Mouse (Mus musculus) heart, postnatal 36 days (tissue): ENCODE results near the gene Ripk3. TPM values are rescaled to one million over a fixed set of nuclear protein-coding genes. Genes with fewer than 3 reads are reported as not detected.

ENCODE experiments used
- DNase-seq, 2 experiments: peaks; one replicate each; pipeline ENCODE4 v3.0.0; 2021 to 2022
- intact Hi-C: fragments of 180-260 bp; cut with DNase I; formaldehyde crosslinking; loops from one replicate; pipeline ENCODE4 v1.15.1; 2025
- total RNA-seq, 2 experiments: library from RNA; stranded (reverse); gene quantifications; 2 replicates each; pipeline ENCODE4 v1.2.3; 2021

The Ripk3 gene
- total RNA-seq, 2 experiments from 2014 or later: 3.0 to 5.1 TPM

GRCm38 (mm10) chr14:55765696-55766095 lies 23.0 kb downstream of the Ripk3 start, which contains the start of gene Ltb4r1:
Gene Ltb4r1 (plus strand): TSS chr14:55765962.
- intact Hi-C loops: loop anchor here (2.0 to 5.0 kb wide), 2 partner anchors 13 to 152 kb away; no protein-coding TSS in a partner anchor

GRCm38 (mm10) chr14:55763166-55763565 lies 25.5 kb downstream of the Ripk3 start:
- intact Hi-C loops: loop anchor here (5.0 kb wide), 1 partner anchor 81 kb away; the partner anchor contains the start of gene Tinf2
- DNase-seq: peak in 1 of 2 experiments; percentile 34

More at GRCm38 (mm10) chr14:55765696-55766095, 23.0 kb downstream of the Ripk3 start, which contains the start of gene Ltb4r1:
- DNase-seq: no peak

- DNase-seq: peak; percentile 57 to 65
- intact Hi-C loops: loop anchor here (5.0 kb wide), 1 partner anchor 80 kb away; the partner anchor contains the start of gene Tinf2
Measured at GRCm38 (mm10) chr14:55762001-55762821, 26.5 kb downstream of the Ripk3 start.

- DNase-seq: no peak
- intact Hi-C loops: loop anchor here (5.0 kb wide), 1 partner anchor 79 kb away; the partner anchor contains the start of gene Tinf2
Measured at GRCm38 (mm10) chr14:55761163-55761562, 27.5 kb downstream of the Ripk3 start, which contains the start of gene Ltb4r2. Gene Ltb4r2 (plus strand): TSS chr14:55761428.

GRCm38 (mm10) chr14:55760156-55760555 lies 28.5 kb downstream of the Ripk3 start:
- DNase-seq: peak; percentile 88 to 92
- intact Hi-C loops: loop anchor here (5.0 kb wide), 1 partner anchor 78 kb away; the partner anchor contains the start of gene Tinf2

DNA sequence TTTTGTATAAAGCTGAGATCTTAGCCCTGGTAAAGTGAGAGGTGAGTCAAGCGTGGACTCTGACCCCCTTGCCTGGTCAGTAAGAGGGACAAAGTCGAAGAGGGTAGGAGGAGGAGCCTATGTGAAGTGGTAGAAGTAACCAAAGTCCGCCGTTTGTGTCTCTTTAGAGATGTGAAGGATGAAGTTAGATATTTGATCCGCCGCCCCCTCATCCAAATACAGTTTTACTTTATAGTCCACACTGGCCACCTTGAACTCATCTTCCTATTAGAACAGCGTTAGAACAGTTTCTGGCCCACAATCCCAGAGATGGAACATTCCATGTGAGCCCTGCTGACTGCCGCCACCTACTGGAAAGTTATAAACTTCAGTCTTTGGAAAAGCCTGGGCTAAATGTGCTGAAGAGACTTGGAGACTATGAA lies 30.3 kb downstream of the Ripk3 start, which contains the start of gene Cideb:
Cideb (minus strand) TSS at position 96 of the 422 bp plus-strand sequence.
- DNase-seq: peak; percentile 29 to 43
- intact Hi-C loops: no loop called here

DNA sequence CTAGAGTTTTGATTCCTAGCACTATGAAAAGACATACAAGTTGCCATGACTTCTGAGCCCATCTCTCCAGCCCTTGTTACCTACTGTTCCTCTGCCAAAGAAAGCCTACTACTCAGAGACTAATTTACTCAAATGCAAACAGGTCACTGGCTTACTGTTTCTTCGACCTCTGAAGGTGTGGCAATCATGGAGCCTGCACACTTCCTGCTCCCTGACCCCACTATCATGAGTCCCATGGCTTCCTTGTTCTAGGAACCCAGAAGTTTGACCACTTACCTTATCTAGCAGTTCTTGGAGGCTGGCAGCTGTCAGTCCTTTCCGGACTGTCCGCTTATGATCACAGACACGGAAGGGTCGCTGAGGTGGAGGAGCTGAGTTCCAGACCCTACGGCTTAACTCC lies 31.1 kb downstream of the Ripk3 start:
- intact Hi-C loops: no loop called here
- no peak for DNase-seq

DNA sequence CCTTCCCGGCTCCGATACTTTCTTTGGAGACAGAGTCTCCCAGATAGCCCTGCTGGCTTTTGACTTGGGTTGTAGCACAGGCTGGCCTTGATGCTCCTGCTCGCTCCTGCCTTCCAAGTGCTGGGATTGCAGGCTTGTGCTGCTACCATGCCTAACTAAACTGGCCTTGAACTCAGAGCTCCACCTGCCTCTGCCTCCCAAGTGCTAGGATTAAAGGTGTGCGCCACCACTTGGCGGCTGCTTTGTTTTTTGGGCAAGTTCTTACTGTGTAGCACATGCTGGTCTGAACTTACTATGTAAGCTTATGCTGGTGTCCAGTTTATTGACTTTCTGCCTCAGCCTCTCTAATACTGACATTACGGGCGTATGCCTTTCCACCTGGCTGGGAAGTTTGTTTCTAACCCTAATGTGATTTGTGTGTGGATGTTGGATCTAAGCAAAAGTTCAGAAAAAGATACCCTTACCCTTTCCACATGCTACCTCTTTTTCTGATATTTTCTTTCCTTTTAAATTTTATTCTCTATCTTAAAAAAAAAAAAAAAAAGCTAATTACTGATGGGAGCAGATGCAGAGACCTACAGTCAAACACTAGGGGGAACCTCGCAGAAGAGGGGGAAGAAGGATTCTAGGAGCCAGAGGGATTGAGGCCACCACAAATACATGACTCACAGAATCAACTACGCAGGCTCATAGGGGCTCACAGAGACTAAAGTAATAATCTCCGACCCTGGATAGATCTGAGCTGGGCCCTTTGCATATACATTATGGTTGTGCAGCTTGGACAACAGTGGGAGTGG lies 41.4 kb downstream of the Ripk3 start:
- DNase-seq: no peak
- intact Hi-C loops: loop anchor here (5.0 kb wide), 1 partner anchor 250 kb away; no protein-coding TSS in a partner anchor

GRCm38 (mm10) chr14:55745861-55746237 lies 42.8 kb downstream of the Ripk3 start:
- no peak for DNase-seq
- intact Hi-C loops: loop anchor here (5.0 kb wide), 1 partner anchor 249 kb away; no protein-coding TSS in a partner anchor

DNA sequence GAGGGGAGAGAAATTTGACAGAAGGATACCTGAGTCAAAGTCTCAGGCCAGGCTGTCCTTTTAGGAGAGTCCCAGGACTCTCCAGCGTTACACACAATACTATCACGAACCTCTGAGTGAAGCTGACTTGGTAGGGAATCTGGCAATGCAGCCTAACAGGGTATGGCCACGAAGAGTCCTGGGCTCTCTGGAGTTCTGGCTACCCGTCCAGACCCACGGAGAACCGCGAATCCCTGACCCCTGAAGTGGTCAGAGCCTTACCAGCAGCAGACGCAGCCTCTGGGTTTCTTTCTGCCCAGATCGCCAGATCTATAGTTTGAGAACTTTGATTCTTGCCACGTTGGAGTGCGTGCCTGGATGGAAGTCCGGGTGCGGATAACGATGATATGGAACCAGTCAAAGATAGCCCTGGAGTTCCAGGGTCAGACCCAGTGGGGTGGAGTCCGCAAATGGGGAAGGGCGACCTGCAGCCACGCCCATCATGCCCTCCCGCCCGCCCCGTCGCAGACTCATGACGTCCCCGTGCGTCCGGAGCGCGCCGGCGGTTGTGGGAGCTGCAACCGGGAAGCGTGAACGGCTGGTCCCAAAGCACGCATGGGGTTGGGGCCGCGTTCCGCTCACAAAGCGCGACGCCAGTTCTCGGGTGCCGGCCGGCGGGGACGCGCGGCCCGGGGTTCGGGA lies 43.3 kb downstream of the Ripk3 start, which contains the start of the genes Dhrs1 and Nop9:
Dhrs1 (minus strand) TSS at position 511 of the 681 bp plus-strand sequence.
Nop9 (plus strand) TSS at position 514 of the 681 bp plus-strand sequence.
- DNase-seq: peak; percentile 88 to 89
- intact Hi-C loops: loop anchor here (5.0 kb wide), 1 partner anchor 248 kb away; no protein-coding TSS in a partner anchor

GRCm38 (mm10) chr14:55743711-55744110 lies 45.0 kb downstream of the Ripk3 start:
- DNase-seq: peak; percentile 91 to 94
- intact Hi-C loops: loop anchor here (1.0 to 2.0 kb wide), 3 partner anchors 19 to 114 kb away; no protein-coding TSS in a partner anchor

- intact Hi-C loops: no loop called here
- no peak for DNase-seq
Measured at GRCm38 (mm10) chr14:55737086-55737687, 51.5 kb downstream of the Ripk3 start.

GRCm38 (mm10) chr14:55735758-55736157 lies 52.9 kb downstream of the Ripk3 start:
- intact Hi-C loops: no loop called here
- DNase-seq: no peak

GRCm38 (mm10) chr14:55735334-55735733 lies 53.3 kb downstream of the Ripk3 start:
- DNase-seq: no peak
- intact Hi-C loops: no loop called here

Other genes starting within 250 kb of the Ripk3 start
- gene Pck2, start 248.6 kb downstream of the Ripk3 start, total RNA-seq: 10 to 100 TPM; 12.9 to 13.2 TPM
- gene Dcaf11, start 228.9 kb downstream of the Ripk3 start, total RNA-seq: 100 to 1,000 TPM; 138 to 148 TPM
- gene A730061H03Rik, start 228.5 kb downstream of the Ripk3 start, total RNA-seq: not detected
- gene Fitm1, start 213.2 kb downstream of the Ripk3 start, total RNA-seq: 100 to 1,000 TPM; 188 to 200 TPM
- gene Psme1, start 210.7 kb downstream of the Ripk3 start, total RNA-seq: 100 to 1,000 TPM; 250 to 298 TPM
- 10 to 100 TPM; 59.7 to 63.2 TPM for gene Emc9, start 203.6 kb downstream of the Ripk3 start, total RNA-seq
- 100 to 1,000 TPM; 103 to 107 TPM for gene Psme2, start 197.8 kb downstream of the Ripk3 start, total RNA-seq
- 10 to 100 TPM; 29.1 to 35.0 TPM for gene Rnf31, start 197.2 kb downstream of the Ripk3 start, total RNA-seq
- 10 to 100 TPM; 10.6 to 17.7 TPM for gene Irf9, start 185.3 kb downstream of the Ripk3 start, total RNA-seq
- under 1 TPM; 0.11 to 0.19 TPM for gene Rec8, start 170.8 kb downstream of the Ripk3 start, total RNA-seq
- gene Ipo4, start 152.9 kb downstream of the Ripk3 start, total RNA-seq: 10 to 100 TPM; 54.1 to 62.7 TPM
- gene Gm49378, start 151.0 kb downstream of the Ripk3 start, total RNA-seq: 1 to 10 TPM; 3.0 to 3.7 TPM
- gene Tm9sf1, start 145.1 kb downstream of the Ripk3 start, total RNA-seq: 10 to 100 TPM; 38.3 to 42.1 TPM
- gene Tssk4, start 138.7 kb downstream of the Ripk3 start, total RNA-seq: under 1 TPM; 0.51 to 0.61 TPM
- 10 to 100 TPM; 42.6 to 57.7 TPM for gene Mdp1, start 128.4 kb downstream of the Ripk3 start, total RNA-seq
- gene Gmpr2, start 116.9 kb downstream of the Ripk3 start, total RNA-seq: 10 to 100 TPM; 10.8 to 11.0 TPM
- gene Nedd8, start 116.7 kb downstream of the Ripk3 start, total RNA-seq: 100 to 1,000 TPM; 242 to 257 TPM
- gene Tinf2, start 107.0 kb downstream of the Ripk3 start, total RNA-seq: 10 to 100 TPM in 1 of 2 experiments, 1 to 10 TPM in 1; 10.0 to 12.9 TPM
- gene Tgm1, start 74.9 kb downstream of the Ripk3 start, total RNA-seq: under 1 TPM; 0.31 to 0.33 TPM
- gene Rabggta, start 66.6 kb downstream of the Ripk3 start, total RNA-seq: 10 to 100 TPM; 12.7 to 13.3 TPM
- gene Dhrs1, start 43.2 kb downstream of the Ripk3 start, total RNA-seq: 10 to 100 TPM; 41.3 to 44.2 TPM
- 10 to 100 TPM in 1 of 2 experiments, 1 to 10 TPM in 1; 8.4 to 12.8 TPM for gene Nop9, start 43.2 kb downstream of the Ripk3 start, total RNA-seq
- 1 to 10 TPM in 1 of 2 experiments, under 1 TPM in 1; 0.64 to 1.6 TPM for gene Cideb, start 30.4 kb downstream of the Ripk3 start, total RNA-seq
- gene Ltb4r2, start 27.4 kb downstream of the Ripk3 start, total RNA-seq: under 1 TPM in 1 of 2 experiments, not detected in 1; 0.19 TPM
- under 1 TPM in 1 of 2 experiments, not detected in 1; 0.24 TPM for gene Ltb4r1, start 22.9 kb downstream of the Ripk3 start, total RNA-seq
- gene Adcy4, start 4.8 kb downstream of the Ripk3 start, total RNA-seq: 10 to 100 TPM; 18.0 to 21.0 TPM
- 1 to 10 TPM; 5.0 to 5.1 TPM for gene Nfatc4, start 34.3 kb upstream of the Ripk3 start, total RNA-seq
- gene Nynrin, start 65.1 kb upstream of the Ripk3 start, total RNA-seq: 10 to 100 TPM in 1 of 2 experiments, 1 to 10 TPM in 1; 9.5 to 10.5 TPM
- gene Cbln3, start 95.5 kb upstream of the Ripk3 start, total RNA-seq: under 1 TPM in 1 of 2 experiments, not detected in 1; 0.19 TPM
- gene Khnyn, start 96.1 kb upstream of the Ripk3 start, total RNA-seq: 10 to 100 TPM; 13.0 to 14.7 TPM
- gene Sdr39u1, start 111.4 kb upstream of the Ripk3 start, total RNA-seq: 100 to 1,000 TPM; 109 to 116 TPM
- 1 to 10 TPM; 1.5 to 1.7 TPM for gene Cma1, start 155.8 kb upstream of the Ripk3 start, total RNA-seq
- not detected for gene Cma2, start 162.1 kb upstream of the Ripk3 start, total RNA-seq
- not detected for gene Mcpt1, start 229.1 kb upstream of the Ripk3 start, total RNA-seq
- not detected for gene Mcpt9, start 241.6 kb upstream of the Ripk3 start, total RNA-seq